Mouse (Mus musculus) frontal cortex, postnatal 25 days (tissue): ENCODE measurements around the gene Top1.
"Not testable (repeated sequence)": the region's sequence is repeated elsewhere in the genome, so short reads cannot be mapped to it uniquely, and the experiment has no call there.

Experiments
- DNase-seq, 2 experiments: peaks; one replicate each; pipeline ENCODE4 v3.0.0; 2022; ENCODE audit warnings: low spot score in 2 of 2

The Top1 gene

DNA sequence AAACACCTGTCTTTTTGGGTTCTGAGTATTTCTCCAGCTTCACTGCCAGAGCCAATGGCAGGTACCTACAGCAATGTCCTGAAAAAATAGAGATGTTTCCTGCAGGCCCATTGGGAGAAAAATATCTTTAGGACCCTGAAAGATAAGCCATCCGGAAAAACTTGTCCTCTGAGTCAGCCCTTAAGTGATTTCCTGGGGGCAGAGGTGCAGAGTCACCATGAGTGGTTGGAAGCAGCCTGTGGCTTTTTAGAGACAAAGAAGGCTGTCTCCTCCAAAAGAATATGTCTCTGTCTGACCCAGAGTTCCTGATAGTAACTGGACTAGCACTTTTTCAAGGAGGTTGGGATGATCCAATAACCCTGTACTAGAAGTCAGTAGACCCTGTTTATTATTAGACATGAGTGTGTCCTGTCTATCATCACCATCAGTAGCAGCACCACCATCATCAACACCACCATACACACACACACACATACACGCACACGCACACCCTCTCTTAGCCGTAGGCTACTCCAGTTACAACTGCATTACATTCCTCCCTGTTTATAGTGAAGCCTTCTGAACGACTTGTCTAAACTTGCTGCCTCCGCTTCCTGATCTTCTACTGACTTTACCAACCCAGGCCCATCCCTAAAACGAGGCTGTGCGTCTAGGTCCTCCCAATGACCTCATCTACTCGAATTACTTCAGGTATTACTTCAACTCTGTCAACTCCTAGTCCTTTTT lies 14.7 kb upstream of the Top1 start:
- no peak for DNase-seq

- no peak for DNase-seq
Observed at GRCm38 (mm10) chr2:160639911-160640717, 5.6 kb upstream of the Top1 start.

DNA sequence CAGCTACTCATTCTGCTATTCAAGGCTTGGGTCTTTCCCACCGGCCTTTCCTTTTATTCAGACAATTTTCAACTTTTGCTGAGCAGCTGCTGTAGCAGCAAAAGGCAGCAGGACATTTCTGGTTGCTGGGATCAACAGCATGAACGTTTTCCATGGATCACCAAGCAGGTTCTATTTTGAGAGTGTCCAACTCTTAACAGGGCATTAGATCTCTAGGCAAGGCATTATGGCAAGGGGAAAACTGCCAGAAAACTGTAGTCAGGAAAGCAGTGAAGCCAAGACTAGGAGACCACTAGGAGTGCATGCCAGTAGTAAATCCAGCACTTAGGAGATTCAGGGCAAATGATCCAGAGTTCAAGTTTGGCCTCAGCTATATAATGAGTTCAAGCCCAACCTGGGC lies 4.5 kb upstream of the Top1 start:
- DNase-seq: no peak

GRCm38 (mm10) chr2:160646144-160646844 lies 606 bp downstream of the Top1 start:
- DNase-seq: no peak

DNA sequence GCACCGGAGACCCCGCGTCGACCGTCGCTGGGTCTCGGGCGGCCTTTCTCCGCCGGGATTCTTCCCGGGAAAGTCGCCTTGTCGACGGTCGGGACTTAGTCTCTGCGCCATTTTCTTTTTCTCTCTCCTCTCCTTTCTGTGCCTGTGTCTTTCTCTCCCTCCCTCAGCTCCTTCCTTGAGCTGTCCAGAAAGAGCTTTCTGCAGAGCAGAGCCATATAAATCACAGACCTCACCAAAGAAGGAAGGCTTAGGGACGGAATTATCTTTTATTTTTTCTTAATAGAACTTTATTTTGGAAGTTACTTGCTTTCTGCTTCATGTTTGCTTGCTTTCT lies 1.1 kb downstream of the Top1 start:
- DNase-seq: no peak

DNA sequence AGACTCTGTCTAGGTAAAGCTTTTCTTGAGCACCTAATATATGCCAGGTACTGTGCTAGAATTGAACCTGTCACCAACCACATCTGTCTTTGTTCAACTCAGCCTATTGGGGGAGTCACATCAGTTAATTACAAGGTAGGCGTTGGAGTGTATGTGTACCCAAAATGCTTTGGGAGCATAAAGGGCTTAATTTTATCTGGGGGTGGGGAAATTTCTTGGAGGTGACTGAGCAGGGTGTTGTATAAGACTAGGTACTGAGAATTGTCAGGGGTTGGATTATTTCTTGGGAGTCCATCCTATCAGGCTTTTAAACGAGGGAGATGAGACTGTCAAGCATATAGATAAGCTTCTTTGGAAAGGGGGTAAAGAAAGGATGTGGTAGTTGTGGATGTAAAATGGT lies 2.4 kb downstream of the Top1 start:
- no peak for DNase-seq

GRCm38 (mm10) chr2:160649072-160649471 lies 3.4 kb downstream of the Top1 start:
- DNase-seq: no peak

- no peak for DNase-seq
Observed at GRCm38 (mm10) chr2:160651165-160651564, 5.5 kb downstream of the Top1 start.

- DNase-seq: no peak
Observed at GRCm38 (mm10) chr2:160653218-160653617, 7.5 kb downstream of the Top1 start.

- no peak for DNase-seq
Observed at GRCm38 (mm10) chr2:160655561-160655960, 9.9 kb downstream of the Top1 start.

DNA sequence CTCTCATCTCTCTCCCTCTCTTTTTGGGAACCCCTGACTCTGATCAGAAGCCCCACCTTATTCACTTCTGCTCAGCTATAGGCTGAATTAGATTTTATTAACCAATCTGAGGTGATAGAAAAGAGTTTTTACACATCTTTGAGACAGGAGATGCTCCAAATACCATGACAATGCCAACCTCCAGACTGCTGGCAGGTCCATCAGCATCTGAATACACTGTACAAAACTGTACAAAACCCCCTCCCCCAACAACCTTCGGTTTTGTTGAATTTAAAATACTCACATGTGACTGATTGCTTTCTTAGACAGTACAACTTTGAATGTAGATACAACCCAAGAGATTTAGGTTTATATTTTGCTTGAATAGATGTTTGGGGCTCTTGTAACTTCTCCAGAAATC lies 10.5 kb downstream of the Top1 start:
- DNase-seq: no peak

DNA sequence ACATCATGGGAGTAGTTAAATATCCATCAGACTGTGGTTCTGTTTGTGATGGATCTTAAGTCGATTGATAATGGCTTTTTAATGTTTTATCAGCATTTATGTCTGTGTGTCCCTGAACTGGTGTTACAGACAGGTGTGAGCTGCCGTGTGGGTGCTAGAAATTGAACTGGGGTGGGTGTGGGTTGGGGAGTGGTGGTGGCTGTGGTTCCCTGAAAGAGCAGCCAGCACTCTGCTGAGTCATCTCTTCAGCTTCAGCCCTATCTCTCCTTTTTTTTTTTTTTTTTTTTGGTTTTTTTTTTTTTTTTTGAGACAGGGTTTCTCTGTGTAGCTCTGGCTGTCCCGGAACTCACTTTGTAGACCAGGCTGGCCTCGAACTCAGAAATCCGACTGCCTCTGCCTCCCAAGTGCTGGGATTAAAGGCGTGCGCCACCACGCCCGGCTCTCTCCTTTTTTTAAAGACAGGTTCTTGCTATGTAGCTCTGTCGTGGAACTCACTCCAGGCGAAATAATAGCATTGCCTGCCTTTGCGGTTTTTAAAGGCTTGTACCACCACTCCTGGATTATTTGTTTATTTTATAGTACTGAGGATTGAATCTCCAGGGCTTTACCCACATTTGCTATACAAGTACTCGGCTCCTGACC lies 12.2 kb downstream of the Top1 start:
- no peak for DNase-seq

GRCm38 (mm10) chr2:160658811-160659210 lies 13.1 kb downstream of the Top1 start:
- no peak for DNase-seq

DNA sequence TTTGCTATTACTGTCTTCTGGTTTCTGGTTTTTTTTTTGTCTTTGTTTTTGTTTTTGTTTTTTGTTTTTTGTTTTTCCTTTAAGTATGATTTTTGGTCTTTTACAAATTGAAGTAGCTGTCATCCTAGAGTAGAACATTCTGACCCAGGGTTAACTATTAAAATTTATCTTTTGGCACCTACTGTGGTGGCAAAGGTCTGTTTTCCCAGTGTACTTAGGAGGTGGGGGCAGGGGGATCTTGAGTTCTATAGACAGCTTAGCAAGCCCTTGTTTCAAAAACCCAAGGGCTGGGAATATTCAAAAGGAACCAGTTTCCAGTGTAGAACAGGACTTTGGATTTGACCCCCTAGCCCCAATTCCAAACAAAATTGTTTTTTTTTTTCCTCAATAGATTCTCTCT lies 18.7 kb downstream of the Top1 start:
- DNase-seq: no peak

DNA sequence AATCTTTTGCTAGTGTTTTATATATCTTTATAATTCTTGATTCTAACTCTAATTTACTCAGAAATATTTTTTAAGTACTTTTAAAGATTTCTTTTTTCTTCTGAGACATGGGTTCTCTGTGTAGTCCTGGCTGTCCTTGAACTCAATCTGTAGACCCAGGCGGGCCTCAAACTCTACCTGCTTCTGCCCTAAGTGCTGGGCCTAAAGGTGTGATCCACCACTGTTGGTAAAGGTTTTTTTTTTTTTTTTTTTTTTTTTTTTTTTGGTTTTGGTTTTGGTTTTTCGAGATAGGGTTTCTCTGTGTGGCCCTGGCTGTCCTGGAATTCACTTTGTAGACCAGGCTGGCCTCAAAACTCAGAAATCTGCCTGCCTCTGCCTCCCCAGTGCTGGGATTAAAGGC lies 19.3 kb downstream of the Top1 start:
- DNase-seq: not testable (repeated sequence)

- DNase-seq: no peak
Observed at GRCm38 (mm10) chr2:160667259-160667658, 21.6 kb downstream of the Top1 start.

GRCm38 (mm10) chr2:160700271-160700670 lies 54.6 kb downstream of the Top1 start:
- DNase-seq: no peak

DNA sequence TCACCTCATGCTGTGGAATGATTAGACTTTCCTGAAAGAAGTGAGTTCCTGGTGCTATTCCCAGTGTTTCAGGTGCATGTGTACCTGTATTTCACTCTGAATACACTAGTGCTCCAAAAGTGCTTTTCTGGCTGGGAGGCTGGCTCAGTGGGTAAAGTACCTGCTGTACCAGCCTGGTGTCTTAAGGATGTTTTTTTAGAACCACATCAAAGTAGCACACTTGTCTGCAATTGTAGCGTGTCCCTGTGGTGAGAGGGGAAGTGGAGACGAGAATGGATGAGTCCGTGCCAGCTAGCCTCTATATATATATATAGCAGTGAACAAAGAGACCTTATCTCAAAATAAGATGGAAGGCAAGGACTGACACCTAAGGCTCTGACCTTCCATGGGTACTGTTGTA lies 55.9 kb downstream of the Top1 start:
- no peak for DNase-seq

GRCm38 (mm10) chr2:160702824-160703223 lies 57.1 kb downstream of the Top1 start:
- no peak for DNase-seq

GRCm38 (mm10) chr2:160707673-160708072 lies 62.0 kb downstream of the Top1 start:
- DNase-seq: no peak

GRCm38 (mm10) chr2:160715463-160716030 lies 69.9 kb downstream of the Top1 start:
- no peak for DNase-seq

DNA sequence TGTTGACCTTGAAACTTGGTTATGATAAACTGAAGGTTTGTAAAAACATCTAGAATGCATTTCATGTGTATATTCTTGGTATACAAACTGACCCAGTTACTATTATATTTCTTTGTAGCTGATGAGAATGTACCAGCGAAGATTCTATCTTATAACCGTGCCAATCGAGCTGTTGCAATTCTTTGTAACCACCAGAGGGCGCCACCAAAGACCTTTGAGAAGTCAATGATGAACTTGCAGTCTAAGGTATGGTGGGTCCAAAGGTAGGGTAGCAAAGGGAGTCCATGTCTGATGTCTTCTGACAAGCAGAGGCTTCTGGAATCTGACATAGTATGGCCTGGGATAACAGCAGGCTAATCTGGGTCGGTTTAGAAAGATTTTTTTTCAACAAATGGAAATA lies 71.6 kb downstream of the Top1 start:
- no peak for DNase-seq
